Mouse (Mus musculus) stomach, embryonic 16.5 days (tissue): ENCODE measurements around the gene Stard3. TPM values are rescaled to one million over a fixed set of nuclear protein-coding genes. Genes with fewer than 3 reads are reported as not detected.
A peak's percentile ranks its signal among the peaks of the same experiment; 100 is the strongest.

Experiments
- ATAC-seq: fragments of 200-750 bp; cut with Nextera tagmentation; 2 replicates; pipeline ENCODE4 v1.8.0; 2017; ENCODE audit warnings: moderate number of reproducible peaks, moderate TSS enrichment; ENCODE audit not compliant: insufficient read depth, low FRiP score
- H3K27ac ChIP-seq: fragments of 300-500 bp; sonication (generic); 2 replicates; pipeline ENCODE4 v1.5.1; 2014; ENCODE audit warnings: low read length
- H3K27me3 ChIP-seq: fragments of 300-500 bp; sonication (generic); 2 replicates; pipeline ENCODE4 v1.6.1; 2014; ENCODE audit warnings: low read length, control low read depth, mixed read lengths; ENCODE audit not compliant: control insufficient read depth, insufficient read depth
- H3K36me3 ChIP-seq: fragments of 300-500 bp; sonication (generic); 2 replicates; pipeline ENCODE4 v1.6.1; 2014; ENCODE audit warnings: low read length; ENCODE audit not compliant: control insufficient read depth, insufficient read depth
- H3K4me1 ChIP-seq: fragments of 300-500 bp; sonication (generic); 2 replicates; pipeline ENCODE4 v1.6.1; 2014; ENCODE audit warnings: low read length, control low read depth, mixed read lengths; ENCODE audit not compliant: control insufficient read depth, insufficient read depth
- H3K4me2 ChIP-seq: fragments of 300-500 bp; sonication (generic); 2 replicates; pipeline ENCODE4 v1.6.1; 2014; ENCODE audit warnings: low read depth, low read length, mixed read lengths
- H3K4me3 ChIP-seq: fragments of 300-500 bp; sonication (generic); replicated peaks from 2 replicates; pipeline ENCODE4 v1.5.1; 2014; ENCODE audit warnings: mild to moderate bottlenecking, low read length
- H3K9ac ChIP-seq: fragments of 300-500 bp; sonication (generic); 2 replicates; pipeline ENCODE4 v1.6.1; 2014; ENCODE audit warnings: low read length
- H3K9me3 ChIP-seq: fragments of 300-500 bp; sonication (generic); replicated peaks from 2 replicates; pipeline ENCODE4 v1.6.1; 2016; ENCODE audit warnings: low read length, control low read depth; ENCODE audit not compliant: control insufficient read depth
- WGBS: fragments of 180-500 bp; shearing (Covaris S2); extraction: QIAGEN DNeasy Blood & Tissue Kit; methylation state at CpG from one replicate; pipeline ENCODE4 v1.1.7; 2014; 5-methylcytosine and 5-hydroxymethylcytosine counted together
- polyA plus RNA-seq: library from polyadenylated mRNA; unstranded; fragments of >200 nt; fragmentation: Nextera tagmentation; extraction: Ambion mirVana; gene quantifications from 2 replicates; pipeline ENCODE4 v1.2.1, GENCODE M21; 2015

Stard3 gene
- polyA plus RNA-seq, 1 experiment from 2014 or later: 43.9 TPM

DNA sequence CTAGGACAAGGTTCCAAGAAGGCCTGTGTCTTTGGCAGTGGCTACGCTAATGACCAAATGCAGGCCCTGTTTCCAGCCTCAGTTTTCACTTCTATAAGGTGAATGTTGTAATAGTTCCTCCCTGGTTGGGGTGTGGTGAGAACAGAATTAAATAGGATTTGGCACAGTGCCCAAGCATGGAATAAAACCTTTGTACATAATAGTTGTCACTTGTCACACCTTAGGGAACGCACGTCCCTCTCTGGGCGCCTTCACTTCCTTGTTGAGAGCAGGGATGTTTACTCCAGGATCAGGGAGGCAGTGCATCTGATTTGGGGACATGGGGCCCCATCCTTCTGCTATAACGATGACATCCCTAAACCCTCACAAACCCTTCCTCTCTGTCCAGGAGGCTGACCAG, 70.3 kb downstream of the Stard3 start:
- Histone ChIP-seq H3K4me3 (no peak overlapping the region), H3K9me3 (no peaks in the 10 kb centered on the region), H3K36me3 (peaks cover 13% of the 10 kb centered on the region; the same call in 1 of the 2 replicates), H3K4me1 (peaks cover 13% of the 10 kb centered on the region; the same call in 1 of the 2 replicates), H3K27ac (peak overlapping the region; percentile 88), H3K9ac (no peak overlapping the region; the same call in 1 of the 2 replicates), H3K27me3 (no peaks in the 10 kb centered on the region), H3K4me2 (0 out of 2 replicates have a peak overlapping the region, but pooled peaks have one; percentile 5)
- WGBS: 58% methylated on average over 5 of the region's 5 CpGs
- ATAC-seq: peak; percentile 77; the same call in 1 of the 2 replicates

Other genes with a start within 250 kb of the Stard3 start
- 13.3 and 17.8 TPM in 2 replicates for gene Fbxl20, start 208.0 kb upstream of the Stard3 start, polyA plus RNA-seq
- gene Med1, start 165.1 kb upstream of the Stard3 start, polyA plus RNA-seq: 46.4 and 53.3 TPM in 2 replicates
- 7.6 and 7.7 TPM in 2 replicates for gene Cdk12, start 155.3 kb upstream of the Stard3 start, polyA plus RNA-seq
- gene Neurod2, start 28.7 kb upstream of the Stard3 start, polyA plus RNA-seq: 0.06 TPM in 1 of 2 replicates, not detected in the other
- gene Ppp1r1b, start 10.0 kb upstream of the Stard3 start, polyA plus RNA-seq: 18.7 and 20.3 TPM in 2 replicates
- 0.57 and 9.3 TPM in 2 replicates for gene Tcap, start 25.4 kb downstream of the Stard3 start, polyA plus RNA-seq
- 0.15 TPM in 1 of 2 replicates, not detected in the other for gene Pnmt, start 28.1 kb downstream of the Stard3 start, polyA plus RNA-seq
- 16.4 and 17.0 TPM in 2 replicates for gene Pgap3, start 42.1 kb downstream of the Stard3 start, polyA plus RNA-seq
- 52.1 and 62.2 TPM in 2 replicates for gene Erbb2, start 54.1 kb downstream of the Stard3 start, polyA plus RNA-seq
- gene Mien1, start 80.6 kb downstream of the Stard3 start, polyA plus RNA-seq: 152 and 157 TPM in 2 replicates
- 44.3 and 53.1 TPM in 2 replicates for gene Grb7, start 88.0 kb downstream of the Stard3 start, polyA plus RNA-seq
- gene Ikzf3, start 187.7 kb downstream of the Stard3 start, polyA plus RNA-seq: 0.31 and 0.54 TPM in 2 replicates
- gene Zpbp2, start 192.7 kb downstream of the Stard3 start, polyA plus RNA-seq: 0.18 and 0.19 TPM in 2 replicates
- 56.8 and 61.0 TPM in 2 replicates for gene Ormdl3, start 229.0 kb downstream of the Stard3 start, polyA plus RNA-seq
- not detected in 2 replicates for gene Lrrc3c, start 239.9 kb downstream of the Stard3 start, polyA plus RNA-seq